Mouse (Mus musculus): Measurements from ENCODE around the gene Uqcr11. TPM values are rescaled to one million over a fixed set of nuclear protein-coding genes. Genes with fewer than 3 reads are reported as not detected.

The Uqcr11 gene
- total RNA-seq, 2 experiments from 2014 or later: 793 to 884 TPM

GRCm38 (mm10) chr10:80384709-80385108, 21.9 kb downstream of the Uqcr11 start:
- intact Hi-C loops (cut with DNase I; ENCODE audit: low total_unique reads): no loop called here
- no peak for DNase-seq

GRCm38 (mm10) chr10:80384115-80384639, 22.5 kb downstream of the Uqcr11 start:
- intact Hi-C loops (cut with DNase I; ENCODE audit: low total_unique reads): no loop called here
- DNase-seq: no peak

GRCm38 (mm10) chr10:80383431-80383830, 23.2 kb downstream of the Uqcr11 start:
- DNase-seq: no peak
- intact Hi-C loops (cut with DNase I; ENCODE audit: low total_unique reads): no loop called here

DNA sequence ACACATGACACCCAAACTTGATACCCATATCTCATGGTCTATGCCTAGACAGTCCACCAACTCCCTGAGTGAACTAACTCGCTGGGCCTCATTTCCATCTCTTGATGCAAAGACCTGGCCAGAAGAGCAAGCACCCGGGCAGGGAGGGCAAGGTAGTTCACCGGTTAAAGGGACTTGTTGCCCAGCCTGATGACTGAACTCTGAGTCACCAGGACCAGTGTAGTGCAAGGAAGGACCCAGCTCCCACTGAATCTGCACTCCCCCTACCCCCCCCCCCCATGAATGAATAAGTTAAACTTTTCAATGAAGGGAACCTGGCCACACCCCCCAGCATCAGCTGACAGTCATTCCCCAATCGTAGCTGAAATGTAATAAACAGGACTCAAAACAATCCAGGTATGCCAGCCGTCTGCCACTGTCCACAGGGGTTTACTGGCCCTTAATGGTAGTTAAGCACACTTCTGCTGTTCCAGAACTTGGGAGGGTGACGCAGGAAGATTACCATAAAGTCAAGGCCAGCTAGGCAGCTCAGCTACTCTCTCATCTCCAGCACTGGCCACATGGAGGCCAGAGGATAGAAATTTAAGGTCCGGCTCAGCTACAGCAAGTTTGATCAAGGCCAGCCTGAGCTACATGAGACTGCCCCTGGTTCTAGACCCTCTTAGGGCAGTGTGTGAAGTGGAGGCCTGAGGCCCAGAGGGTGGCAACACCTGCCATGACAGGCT, 23.8 kb downstream of the Uqcr11 start:
- no peak for DNase-seq
- intact Hi-C loops (cut with DNase I; ENCODE audit: low total_unique reads): no loop called here

GRCm38 (mm10) chr10:80377716-80378115, 28.9 kb downstream of the Uqcr11 start:
- no peak for DNase-seq
- intact Hi-C loops (cut with DNase I; ENCODE audit: low total_unique reads): no loop called here

- intact Hi-C loops (cut with DNase I; ENCODE audit: low total_unique reads): no loop called here
- peak; percentile 94 for DNase-seq
These were observed 30.5 kb downstream of the Uqcr11 start for GRCm38 (mm10) chr10:80376160-80376559.

DNA sequence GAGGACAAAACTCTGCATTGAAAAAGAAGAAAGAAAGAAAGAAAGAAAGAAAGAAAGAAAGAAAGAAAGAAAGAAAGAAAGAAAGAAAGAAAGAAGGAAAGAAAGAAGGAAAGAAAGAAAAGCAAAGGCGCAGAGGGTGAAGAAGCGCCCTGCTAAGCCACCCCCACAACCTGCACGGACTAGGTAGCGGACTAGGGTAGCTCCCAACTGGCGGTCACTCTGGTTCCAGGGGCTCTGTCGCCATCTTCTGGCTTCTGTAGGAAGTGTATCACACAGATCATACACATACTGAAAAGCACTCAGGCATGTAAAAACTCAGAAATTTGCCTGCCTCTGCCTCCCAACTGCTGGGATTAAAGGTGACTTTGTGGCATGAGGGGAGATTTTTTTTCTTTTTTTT, 32.6 kb downstream of the Uqcr11 start:
- DNase-seq: peak; percentile 66
- intact Hi-C loops (cut with DNase I; ENCODE audit: low total_unique reads): loop anchor here (2.0 kb wide), 1 partner anchor 27 kb away; no protein-coding TSS in a partner anchor

DNA sequence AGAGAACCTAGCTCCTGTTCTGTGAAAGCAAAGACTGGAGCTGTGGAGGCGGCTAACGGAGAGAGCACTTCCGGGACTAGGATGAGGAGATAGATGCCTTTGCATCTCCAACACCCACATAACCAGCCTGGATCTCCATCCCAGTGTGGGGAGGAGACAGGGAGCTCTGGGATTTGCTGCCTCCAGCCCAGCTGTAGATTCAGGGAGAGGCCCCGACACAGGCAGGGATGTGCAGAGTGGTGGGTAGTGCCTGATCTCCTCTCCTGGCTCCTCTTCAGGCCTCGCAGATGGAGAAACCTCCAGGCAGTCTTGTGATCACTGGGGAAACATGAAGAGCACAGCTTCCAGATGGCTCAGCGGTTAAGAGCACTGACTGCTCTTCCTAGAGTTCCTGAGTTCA, 33.9 kb downstream of the Uqcr11 start:
- DNase-seq: no peak
- intact Hi-C loops (cut with DNase I; ENCODE audit: low total_unique reads): no loop called here

DNA sequence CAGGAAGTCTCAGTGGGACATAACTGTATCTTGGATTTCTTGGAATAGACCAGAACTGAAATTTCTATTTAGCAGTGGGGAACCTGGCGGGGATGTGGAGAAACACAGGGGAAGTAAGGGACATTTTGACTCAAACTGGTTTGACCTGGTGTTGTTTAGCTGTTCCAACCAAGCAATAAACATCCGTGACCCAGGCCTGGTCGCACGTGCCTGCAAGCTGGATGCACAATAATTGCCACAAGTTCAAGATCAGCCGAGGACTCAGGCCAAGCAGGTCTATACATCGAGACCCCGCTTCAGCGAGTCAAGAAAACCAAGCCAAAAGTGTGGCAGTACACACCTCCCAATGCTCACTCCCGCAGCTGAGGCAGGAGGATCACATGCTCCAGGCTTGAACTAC, 34.6 kb downstream of the Uqcr11 start:
- no peak for DNase-seq
- intact Hi-C loops (cut with DNase I; ENCODE audit: low total_unique reads): no loop called here

DNA sequence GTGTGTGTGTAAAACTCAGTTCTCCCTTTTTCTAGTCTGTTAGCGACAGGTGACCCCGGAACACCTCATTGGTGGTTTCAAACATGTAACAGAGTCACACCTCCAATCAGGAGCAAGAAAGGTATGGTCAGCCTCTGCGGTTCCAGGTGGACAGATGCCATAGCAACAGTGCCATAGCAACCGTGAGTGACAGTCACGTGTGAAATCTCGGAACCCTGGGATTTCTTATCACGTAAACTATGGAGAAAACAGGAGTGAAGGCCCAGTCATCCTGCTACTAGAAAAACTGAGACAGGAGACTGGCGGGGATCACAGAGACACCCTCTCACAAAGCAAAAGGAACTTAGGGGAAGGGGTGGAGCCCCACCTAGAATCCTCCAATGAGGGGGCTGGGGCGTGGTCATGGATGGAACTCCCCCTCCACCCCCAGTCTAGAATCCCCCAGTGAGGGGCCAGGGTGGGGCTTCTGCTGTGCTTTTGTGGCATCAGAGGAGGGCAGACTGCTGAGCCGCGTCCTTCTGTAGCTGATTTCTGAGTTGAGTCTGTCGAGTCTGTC, 35.1 kb downstream of the Uqcr11 start:
- no peak for DNase-seq
- intact Hi-C loops (cut with DNase I; ENCODE audit: low total_unique reads): no loop called here

DNA sequence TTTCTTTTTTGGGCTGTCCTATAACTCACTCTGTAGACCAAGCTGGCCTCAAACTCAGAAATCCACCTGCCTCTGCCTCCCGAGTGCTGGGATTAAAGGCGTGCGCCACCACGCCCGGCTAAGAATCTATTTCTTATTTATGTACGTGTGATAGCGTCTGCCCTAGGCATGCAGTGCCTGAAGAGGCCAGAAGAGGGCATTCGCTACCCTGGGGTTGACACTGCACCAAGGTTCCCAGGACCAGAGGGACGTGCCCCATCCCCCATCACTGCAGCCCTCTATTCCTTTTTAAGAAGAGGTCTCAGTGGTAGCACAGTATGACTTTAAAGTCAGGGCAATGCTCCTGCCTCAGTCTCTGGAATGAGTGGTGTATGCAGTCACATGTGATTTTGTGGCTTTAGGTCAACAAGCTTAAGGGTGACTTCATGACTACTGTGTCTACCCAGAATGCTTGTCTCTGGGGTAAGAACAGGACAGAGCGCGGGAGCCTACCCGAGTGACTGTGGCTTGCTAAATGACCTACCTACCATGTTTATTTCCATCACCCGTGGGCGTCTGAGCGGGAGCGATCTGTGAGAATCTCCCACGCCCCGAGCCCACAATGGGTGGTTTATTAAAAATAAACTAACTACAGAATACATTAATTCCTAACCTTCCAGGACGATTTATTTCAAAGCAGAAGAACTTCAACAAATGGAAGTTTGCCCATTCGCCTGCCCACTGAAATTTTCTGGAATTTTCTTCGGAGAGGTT, 36.5 kb downstream of the Uqcr11 start:
- intact Hi-C loops (cut with DNase I; ENCODE audit: low total_unique reads): loop anchor here (10.0 kb wide), 1 partner anchor 145 kb away; no protein-coding TSS in a partner anchor
- no peak for DNase-seq

GRCm38 (mm10) chr10:80368392-80368791, 38.2 kb downstream of the Uqcr11 start:
- DNase-seq: no peak
- intact Hi-C loops (cut with DNase I; ENCODE audit: low total_unique reads): loop anchor here (10.0 kb wide), 1 partner anchor 146 kb away; no protein-coding TSS in a partner anchor

DNA sequence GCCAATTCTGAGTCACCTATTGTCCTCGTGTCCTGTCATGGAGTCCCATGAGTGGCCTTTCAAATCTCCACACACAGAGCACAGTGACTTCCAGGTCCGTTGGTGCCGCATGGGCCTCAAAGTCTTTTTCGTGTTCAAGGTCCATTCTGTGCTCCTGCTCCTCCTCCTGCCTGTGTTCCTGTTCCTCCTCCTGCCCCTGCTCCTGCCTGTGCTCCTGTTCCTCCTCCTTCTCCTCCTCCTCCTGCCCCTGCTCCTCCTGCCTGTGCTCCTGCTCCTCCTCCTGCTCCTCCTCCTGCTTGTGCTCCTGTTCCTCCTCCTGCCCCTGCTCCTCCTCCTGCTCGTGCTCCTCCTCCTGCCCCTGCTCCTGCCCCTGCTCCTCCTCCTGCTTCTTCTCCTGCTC, 38.7 kb downstream of the Uqcr11 start:
- DNase-seq: no peak
- intact Hi-C loops (cut with DNase I; ENCODE audit: low total_unique reads): loop anchor here (10.0 kb wide), 1 partner anchor 147 kb away; no protein-coding TSS in a partner anchor

DNA sequence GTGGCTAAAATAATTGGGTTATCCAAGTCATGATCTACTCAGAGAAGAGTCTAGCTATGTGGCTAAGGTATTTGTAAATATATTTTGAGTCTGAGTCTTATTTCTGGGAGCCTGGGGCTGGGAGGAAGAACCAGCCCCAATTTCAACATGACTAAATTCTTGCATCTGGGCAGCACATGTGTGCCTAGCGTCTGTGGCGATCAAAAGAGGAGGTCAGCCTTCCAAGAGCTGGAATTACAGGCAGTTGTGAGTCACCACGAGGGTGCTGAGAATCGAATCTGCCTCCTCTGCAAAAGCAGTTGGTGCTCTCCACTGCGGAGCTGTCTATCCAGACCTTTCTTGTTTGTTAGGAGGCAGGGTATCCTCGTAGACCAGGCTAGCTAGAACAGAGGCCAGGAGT, 40.9 kb downstream of the Uqcr11 start:
- intact Hi-C loops (cut with DNase I; ENCODE audit: low total_unique reads): loop anchor here (10.0 kb wide), 1 partner anchor 149 kb away; no protein-coding TSS in a partner anchor

DNA sequence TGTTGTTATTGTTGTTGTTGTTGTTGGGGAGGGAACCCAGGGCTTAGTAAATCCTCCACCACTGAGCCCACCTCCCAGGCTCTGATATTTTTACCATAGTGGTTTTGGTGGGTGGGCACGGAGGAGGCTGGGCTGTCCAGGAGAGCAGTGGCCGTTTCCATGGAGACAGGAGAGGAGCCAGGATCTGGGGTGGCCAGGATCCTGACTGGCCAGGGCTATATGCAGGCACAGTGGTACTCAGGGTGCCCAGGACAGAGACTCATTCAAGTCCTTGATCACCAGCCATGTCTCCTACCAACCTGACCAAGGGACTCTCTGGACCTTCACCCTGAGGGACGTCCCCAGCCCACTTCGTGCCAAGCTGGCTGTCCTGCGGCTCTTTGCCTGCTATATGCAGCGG, 42.9 kb downstream of the Uqcr11 start:
- DNase-seq: no peak
- intact Hi-C loops (cut with DNase I; ENCODE audit: low total_unique reads): loop anchor here (10.0 kb wide), 1 partner anchor 151 kb away; no protein-coding TSS in a partner anchor

More for the DNA sequence above, 40.9 kb downstream of the Uqcr11 start:
- DNase-seq: no peak

DNA sequence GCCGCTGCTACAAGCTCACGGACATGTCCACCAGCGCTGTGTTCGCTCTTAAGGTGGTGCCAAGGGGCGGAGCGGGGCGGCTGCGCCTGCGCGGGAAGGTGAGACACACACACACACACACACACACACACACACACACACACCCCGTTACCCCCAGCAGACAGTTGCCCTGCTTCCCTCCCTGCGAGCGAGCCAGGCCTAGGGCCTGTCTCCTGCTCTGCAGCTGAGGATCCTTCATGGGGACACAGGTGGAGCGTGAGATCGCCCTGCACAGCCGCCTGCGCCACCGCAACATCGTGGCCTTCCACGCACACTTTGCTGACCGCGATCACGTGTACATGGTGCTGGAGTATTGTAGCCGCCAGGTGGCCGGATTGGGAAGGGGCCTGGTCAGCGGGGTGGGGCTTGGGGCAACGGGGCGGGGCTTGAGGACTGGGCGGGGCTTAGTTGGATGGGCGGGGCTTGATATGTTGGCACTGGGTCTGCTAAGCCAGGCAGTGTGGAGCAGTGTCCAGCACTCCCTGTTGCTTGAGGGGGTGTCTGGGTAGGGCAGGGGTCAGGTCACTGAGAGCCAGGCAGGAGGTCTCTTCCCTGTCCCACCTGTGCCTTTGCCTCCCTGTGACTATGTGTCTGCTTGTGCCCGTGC, 48.5 kb downstream of the Uqcr11 start:
- intact Hi-C loops (cut with DNase I; ENCODE audit: low total_unique reads): no loop called here
- DNase-seq: no peak

DNA sequence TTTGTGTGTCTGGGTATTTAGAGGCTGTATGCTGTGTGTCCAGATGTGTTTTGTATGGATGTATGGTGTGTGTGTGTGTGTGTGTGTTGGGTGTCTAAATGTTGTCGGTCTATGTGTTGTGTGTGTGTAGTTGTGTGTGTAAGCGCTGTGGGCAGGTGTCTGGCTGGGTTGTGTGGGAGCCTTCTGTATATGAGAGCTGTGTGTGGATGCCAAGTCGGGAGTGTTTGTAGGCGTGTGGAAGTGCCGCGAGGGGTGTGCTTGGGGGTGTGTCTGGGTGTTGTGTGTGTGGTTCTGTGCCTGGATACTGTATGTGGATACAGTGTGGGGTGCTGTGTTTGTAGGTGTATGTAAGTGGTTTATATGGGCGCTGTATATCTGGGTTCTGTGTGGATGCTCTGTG, 49.3 kb downstream of the Uqcr11 start:
- intact Hi-C loops (cut with DNase I; ENCODE audit: low total_unique reads): no loop called here

GRCm38 (mm10) chr10:80356737-80357136, 49.9 kb downstream of the Uqcr11 start:
- intact Hi-C loops (cut with DNase I; ENCODE audit: low total_unique reads): no loop called here
- no peak for DNase-seq

More for the DNA sequence above, 49.3 kb downstream of the Uqcr11 start:
- DNase-seq: no peak

DNA sequence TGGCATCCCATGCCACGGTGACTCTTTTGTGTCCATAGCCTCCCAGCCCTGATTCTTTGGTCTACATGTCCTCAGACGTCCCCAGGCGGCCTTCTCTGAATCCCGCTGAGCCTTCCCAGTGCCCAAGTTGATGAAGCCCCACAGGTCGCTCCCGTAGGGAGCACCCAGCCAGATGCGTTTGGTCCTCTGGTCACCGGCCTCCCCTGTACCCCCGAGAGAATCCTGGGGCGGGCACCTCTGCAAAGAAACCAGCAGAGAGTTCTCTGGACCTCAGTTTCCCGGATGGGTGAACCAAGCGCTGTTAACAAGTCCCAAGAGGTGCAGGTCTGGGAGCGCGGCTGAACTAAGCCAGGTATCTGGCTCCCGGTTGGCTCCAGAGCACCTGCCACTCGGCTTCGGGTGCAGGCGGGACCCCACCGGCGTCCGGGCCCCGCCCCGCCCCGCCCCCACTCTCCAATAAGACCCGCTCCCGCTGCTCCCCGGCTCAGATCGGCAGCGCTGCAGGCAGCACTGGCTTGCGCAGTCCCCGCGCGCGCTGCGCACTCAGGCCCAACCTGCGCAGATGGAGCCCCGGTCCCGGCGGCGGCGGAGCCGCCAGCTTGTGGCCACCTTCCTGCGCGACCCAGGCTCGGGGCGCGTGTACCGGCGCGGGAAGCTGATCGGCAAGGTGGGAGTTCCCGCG, 50.5 kb downstream of the Uqcr11 start, which contains the start of gene Plk5:
Gene Plk5 (plus strand): TSS at position 459 of the 682 bp plus-strand sequence.
- DNase-seq: no peak
- intact Hi-C loops (cut with DNase I; ENCODE audit: low total_unique reads): no loop called here
